ENCODE assay signal across 11 mouse cellular contexts in the genomic region with DNA sequence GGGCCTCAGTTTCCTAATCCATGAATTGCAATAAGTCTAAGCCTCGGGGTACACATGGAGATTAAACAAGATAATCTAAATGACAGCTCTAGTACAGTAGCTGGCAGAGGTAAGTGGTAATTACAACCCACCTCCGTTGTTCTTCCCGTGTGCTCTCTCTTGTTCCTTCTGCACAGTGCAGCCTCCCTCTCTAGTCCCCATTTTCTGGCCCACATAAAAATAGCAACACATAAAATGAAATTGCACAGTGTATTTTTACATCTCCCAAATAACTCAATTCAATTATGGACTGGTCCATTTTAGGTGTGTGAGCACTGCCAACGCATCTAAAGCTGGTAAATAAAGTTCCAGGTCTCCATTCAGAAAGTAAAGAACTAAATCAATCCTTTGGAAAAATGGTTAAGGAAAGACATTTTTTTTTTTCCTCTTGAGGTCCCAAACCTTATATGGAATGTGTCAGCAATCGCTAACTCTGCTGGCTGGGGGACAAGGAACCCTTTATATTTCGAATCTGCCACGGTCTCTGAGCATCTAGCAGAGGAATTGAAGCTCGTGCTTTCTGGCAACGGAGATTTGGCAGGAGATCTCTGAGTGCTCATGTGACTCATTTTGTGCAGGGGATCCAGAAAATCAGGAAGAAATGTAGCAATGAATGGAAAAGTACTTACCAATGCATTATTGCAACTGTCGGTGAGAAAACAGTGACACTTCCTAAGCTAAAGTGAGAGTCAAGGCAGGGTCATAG. TPM values are rescaled to one million over a fixed set of nuclear protein-coding genes. Genes with fewer than 3 reads are reported as not detected.
DNase-seq lines count a peak whose midpoint lies in the region; ATAC-seq lines count a peak whose summit lies in the region.
"Had no signal": no experiment of that assay in that cellular context is flagged by ENCODE, and none has a peak within 500 bp of the region (broad histone marks: within the 10 kb centered on the region; RNA-seq: fewer than 3 reads in every experiment).

No protein-coding gene starts in this region.

- no peaks in the 10 kb centered on the region for H3K27me3 ChIP-seq in forebrain, embryonic 14.5 days (replicated peaks; ENCODE audit: control insufficient read depth, insufficient read depth, low read length)
- no peaks in the 10 kb centered on the region for H3K27me3 ChIP-seq in forebrain, embryonic 15.5 days
- H3K27me3 ChIP-seq in embryonic facial prominence, embryonic 14.5 days (replicated peaks; ENCODE audit: control insufficient read depth, insufficient read depth, low read length) = no peaks in the 10 kb centered on the region
- H3K27me3 ChIP-seq in heart, embryonic 12.5 days (replicated peaks) = no peaks in the 10 kb centered on the region
- H3K27me3 ChIP-seq: neural tube, embryonic 12.5 days had no signal

- no peak overlapping the region for H3K4me3 ChIP-seq in forebrain, embryonic 14.5 days (ENCODE audit: low read depth, low read length)
- no peak overlapping the region for H3K4me3 ChIP-seq in forebrain, embryonic 15.5 days
- no peak overlapping the region for H3K4me3 ChIP-seq in embryonic facial prominence, embryonic 14.5 days (ENCODE audit: low read depth, low read length)
- no peak overlapping the region for H3K4me3 ChIP-seq in heart, embryonic 12.5 days
- H3K4me3 ChIP-seq: neural tube, embryonic 12.5 days had no signal

- ATAC-seq in forebrain, embryonic 14.5 days = no peak
- no peak; the same call in 1 of the 2 replicates for ATAC-seq in forebrain, embryonic 15.5 days (replicated peaks)
- ATAC-seq in embryonic facial prominence, embryonic 14.5 days (ENCODE audit: low read depth) = peak; percentile 62; the same call in 1 of the 2 replicates
- no peak for ATAC-seq in heart, embryonic 12.5 days (ENCODE audit: insufficient number of reproducible peaks, low FRiP score)
- ATAC-seq: CD4-positive, CD25-positive, alpha-beta regulatory T cell, adult 4 months had no signal

- no peak overlapping the region for H3K27ac ChIP-seq in forebrain, embryonic 14.5 days (ENCODE audit: low read depth, low read length)
- no peak overlapping the region for H3K27ac ChIP-seq in forebrain, embryonic 15.5 days (replicated peaks)
- peak overlapping the region; percentile 57; the same call in 1 of the 2 replicates for H3K27ac ChIP-seq in embryonic facial prominence, embryonic 14.5 days (replicated peaks; ENCODE audit: low read depth, low read length)
- H3K27ac ChIP-seq in heart, embryonic 12.5 days (ENCODE audit: poor library complexity, severe bottlenecking) = no peak overlapping the region
- H3K27ac ChIP-seq: neural tube, embryonic 12.5 days had no signal

- WGBS in forebrain, embryonic 14.5 days = 50% methylated on average over 10 of the region's 10 CpGs
- 33% methylated on average over 10 of the region's 10 CpGs for WGBS in forebrain, embryonic 15.5 days
- 36% methylated on average over 10 of the region's 10 CpGs for WGBS in embryonic facial prominence, embryonic 14.5 days
- WGBS in heart, embryonic 12.5 days = 69% methylated on average over 10 of the region's 10 CpGs

- H3K36me3 ChIP-seq in forebrain, embryonic 14.5 days (ENCODE audit: control insufficient read depth, insufficient read depth, low read length) = no peaks in the 10 kb centered on the region
- H3K36me3 ChIP-seq in forebrain, embryonic 15.5 days = no peaks in the 10 kb centered on the region
- H3K36me3 ChIP-seq in embryonic facial prominence, embryonic 14.5 days (ENCODE audit: control insufficient read depth, insufficient read depth, low read length) = no peaks in the 10 kb centered on the region
- H3K36me3 ChIP-seq in heart, embryonic 12.5 days = no peaks in the 10 kb centered on the region
- H3K36me3 ChIP-seq: neural tube, embryonic 12.5 days had no signal

- H3K9ac ChIP-seq in forebrain, embryonic 14.5 days (ENCODE audit: low read length) = no peak overlapping the region
- no peak overlapping the region for H3K9ac ChIP-seq in forebrain, embryonic 15.5 days (replicated peaks)
- no peak overlapping the region for H3K9ac ChIP-seq in embryonic facial prominence, embryonic 14.5 days (ENCODE audit: low read depth, low read length)
- no peak overlapping the region for H3K9ac ChIP-seq in heart, embryonic 12.5 days
- H3K9ac ChIP-seq: neural tube, embryonic 12.5 days had no signal

- DNase-seq in forebrain, embryonic 14.5 days (ENCODE audit: low spot score) = peak; percentile 80
- DNase-seq in left cerebral cortex, adult 18-20 months (ENCODE audit: low spot score in 2 of 2) = peak; percentile 31 to 39
- DNase-seq in left cerebral cortex, adult 11 months (ENCODE audit: low spot score) = no peak
- peak; percentile 87 for DNase-seq in embryonic facial prominence, embryonic 14.5 days (ENCODE audit: low spot score)
- peak; percentile 24 for DNase-seq in lung, postnatal 10 days
- DNase-seq in adrenal gland, postnatal 14 days = no peak
- DNase-seq: heart, postnatal 14 days had no signal

- no peaks in the 10 kb centered on the region for H3K9me3 ChIP-seq in forebrain, embryonic 14.5 days (replicated peaks; ENCODE audit: control insufficient read depth, low read length)
- no peaks in the 10 kb centered on the region for H3K9me3 ChIP-seq in forebrain, embryonic 15.5 days
- H3K9me3 ChIP-seq in embryonic facial prominence, embryonic 14.5 days (ENCODE audit: control insufficient read depth, low read length) = no peaks in the 10 kb centered on the region
- no peaks in the 10 kb centered on the region for H3K9me3 ChIP-seq in heart, embryonic 12.5 days (replicated peaks)
- H3K9me3 ChIP-seq: neural tube, embryonic 12.5 days had no signal

- H3K4me2 ChIP-seq in forebrain, embryonic 14.5 days (ENCODE audit: low read length) = no peak overlapping the region
- no peak overlapping the region for H3K4me2 ChIP-seq in forebrain, embryonic 15.5 days (replicated peaks)
- H3K4me2 ChIP-seq in embryonic facial prominence, embryonic 14.5 days (ENCODE audit: low read depth, low read length) = no peak overlapping the region
- H3K4me2 ChIP-seq in heart, embryonic 12.5 days = no peak overlapping the region
- H3K4me2 ChIP-seq: neural tube, embryonic 12.5 days had no signal

- H3K4me1 ChIP-seq in forebrain, embryonic 14.5 days (ENCODE audit: control insufficient read depth, insufficient read depth, low read length) = no peaks in the 10 kb centered on the region
- H3K4me1 ChIP-seq in forebrain, embryonic 15.5 days = peaks cover 3% of the 10 kb centered on the region; the same call in 1 of the 2 replicates
- H3K4me1 ChIP-seq in embryonic facial prominence, embryonic 14.5 days (ENCODE audit: control insufficient read depth, insufficient read depth, low read length) = no peaks in the 10 kb centered on the region
- H3K4me1 ChIP-seq in heart, embryonic 12.5 days (replicated peaks) = no peaks in the 10 kb centered on the region
- H3K4me1 ChIP-seq: neural tube, embryonic 12.5 days had no signal

RNA-seq across cellular contexts. Expression of gene Chd6, which starts 19.7 kb away (rescaled TPM):
- 25.5 and 32.9 TPM in 2 replicates for polyA plus RNA-seq in forebrain, embryonic 14.5 days (2014; fragmentation: Nextera tagmentation; extraction: Ambion mirVana)
- polyA plus RNA-seq in forebrain, embryonic 15.5 days (2015; fragmentation: Nextera tagmentation; extraction: Ambion mirVana) = 39.5 and 40.5 TPM in 2 replicates
- 10 to 100 TPM; 54.4 to 66.7 TPM for total RNA-seq in left cerebral cortex, adult 18-20 months (2021)
- polyA plus RNA-seq in embryonic facial prominence, embryonic 14.5 days (2014; fragmentation: Nextera tagmentation; extraction: Ambion mirVana) = 24.2 and 27.8 TPM in 2 replicates
- 38.3 and 47.0 TPM in 2 replicates for total RNA-seq in adrenal gland, postnatal 14 days (2021)
- polyA plus RNA-seq in heart, embryonic 12.5 days (2016; fragmentation: Nextera tagmentation; extraction: Ambion mirVana) = 17.7 and 23.3 TPM in 2 replicates

Comparison
In these comparisons a context has a peak if more than half of its experiments do, and no peak if none do; other contexts are left out.
1. DNase-seq: peak in forebrain, embryonic 14.5 days (single experiment), left cerebral cortex, adult 18-20 months (2 of 2), embryonic facial prominence, embryonic 14.5 days (single experiment) and lung, postnatal 10 days (single experiment); none in left cerebral cortex, adult 11 months (single experiment) and adrenal gland, postnatal 14 days (single experiment).